Mouse (Mus musculus): ENCODE data around the gene Pde4b. TPM values are rescaled to one million over a fixed set of nuclear protein-coding genes. Genes with fewer than 3 reads are reported as not detected.

Pde4b gene
- polyA plus RNA-seq, 1 experiment from 2014 or later = 44.5 TPM

GRCm38 (mm10) chr4:102382763-102383505, 295.6 kb downstream of the Pde4b start:
- no peak for ATAC-seq
- no peak overlapping the region for H3K27ac ChIP-seq (ENCODE audit: low read length)
- no peaks in the 10 kb centered on the region for H3K4me1 ChIP-seq (ENCODE audit: insufficient read depth, low read depth, low read length)
- no peak overlapping the region for H3K4me2 ChIP-seq (replicated peaks; ENCODE audit: low read depth, low read length)
- no peak for DNase-seq (ENCODE audit: low spot score)
- 30% methylated on average over 1 of the region's 1 CpGs for WGBS
- no peak for TF ChIP-seq CTCF (IDR thresholded peaks at IDR 0.05)
- TF ChIP-seq EP300 (IDR thresholded peaks at IDR 0.05) = no peak
- no peak overlapping the region for H3K9ac ChIP-seq (replicated peaks; ENCODE audit: low read depth)
- no peaks in the 10 kb centered on the region for H3K27me3 ChIP-seq (replicated peaks; ENCODE audit: insufficient read depth, low read length)
- no peak overlapping the region for H3K4me3 ChIP-seq (ENCODE audit: low read depth, low read length)
- no peaks in the 10 kb centered on the region for H3K36me3 ChIP-seq (ENCODE audit: insufficient read depth, low read length)
- no peaks in the 10 kb centered on the region for H3K9me3 ChIP-seq (ENCODE audit: low read length)

DNA sequence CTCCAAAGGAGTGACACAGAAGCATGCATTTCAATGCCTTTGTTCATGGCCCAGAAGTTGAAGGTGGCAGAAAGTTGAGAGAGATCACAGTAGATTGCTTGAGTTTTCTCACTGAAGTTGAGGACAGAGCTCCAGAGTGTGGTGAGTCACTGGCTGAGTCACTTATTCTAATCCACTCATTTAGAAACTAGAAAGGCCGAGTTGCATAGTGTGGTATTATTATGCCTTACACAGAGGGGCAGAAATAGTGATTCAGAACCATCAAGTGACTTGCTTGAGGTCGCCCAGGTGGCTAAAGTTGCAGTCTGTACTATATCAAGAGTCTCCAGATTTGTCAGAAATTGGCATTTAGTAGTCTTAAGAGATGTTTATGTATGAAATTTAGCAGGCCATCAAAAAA, 306.3 kb downstream of the Pde4b start:
- 62% methylated on average over 2 of the region's 2 CpGs for WGBS
- no peaks in the 10 kb centered on the region for H3K36me3 ChIP-seq (ENCODE audit: insufficient read depth, low read length)
- no peak overlapping the region for H3K4me3 ChIP-seq (ENCODE audit: low read depth, low read length)
- H3K9me3 ChIP-seq (ENCODE audit: low read length) = 0 out of 2 replicates have a peak, but pooled peaks cover 5% of the 10 kb centered on the region
- H3K9ac ChIP-seq (replicated peaks; ENCODE audit: low read depth) = no peak overlapping the region
- no peak for DNase-seq (ENCODE audit: low spot score)
- no peak overlapping the region for H3K4me2 ChIP-seq (replicated peaks; ENCODE audit: low read depth, low read length)
- TF ChIP-seq CTCF (IDR thresholded peaks at IDR 0.05) (no peak), EP300 (IDR thresholded peaks at IDR 0.05) (no peak)
- no peaks in the 10 kb centered on the region for H3K27me3 ChIP-seq (replicated peaks; ENCODE audit: insufficient read depth, low read length)
- no peaks in the 10 kb centered on the region for H3K4me1 ChIP-seq (ENCODE audit: insufficient read depth, low read depth, low read length)
- ATAC-seq = no peak
- no peak overlapping the region for H3K27ac ChIP-seq (ENCODE audit: low read length)

DNA sequence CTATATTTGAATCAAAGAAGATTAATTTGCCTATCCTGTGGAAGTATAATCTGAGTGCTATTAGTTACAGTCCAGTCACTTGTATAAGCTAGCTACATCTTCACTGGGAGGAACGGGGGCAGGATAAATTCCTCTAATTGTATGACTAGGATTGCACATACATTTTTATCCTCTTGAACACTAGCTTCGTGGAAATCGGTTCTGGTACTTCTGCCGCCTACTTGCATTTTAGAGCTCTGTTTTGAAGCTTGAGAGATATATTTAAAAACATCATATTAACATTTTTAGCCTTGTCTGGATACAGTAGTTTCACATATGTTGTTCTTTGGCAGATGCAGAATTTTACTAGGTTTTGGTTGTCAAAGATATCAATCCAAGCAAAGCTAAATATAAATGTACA, 310.0 kb downstream of the Pde4b start:
- no peaks in the 10 kb centered on the region for H3K36me3 ChIP-seq (ENCODE audit: insufficient read depth, low read length)
- H3K4me2 ChIP-seq (replicated peaks; ENCODE audit: low read depth, low read length) = no peak overlapping the region
- DNase-seq (ENCODE audit: low spot score) (no peak), ATAC-seq (no peak)
- no peak overlapping the region for H3K4me3 ChIP-seq (ENCODE audit: low read depth, low read length)
- 0 out of 2 replicates have a peak, but pooled peaks cover 5% of the 10 kb centered on the region for H3K9me3 ChIP-seq (ENCODE audit: low read length)
- H3K9ac ChIP-seq (replicated peaks; ENCODE audit: low read depth) = no peak overlapping the region
- H3K27ac ChIP-seq (ENCODE audit: low read length) = no peak overlapping the region
- H3K4me1 ChIP-seq (ENCODE audit: insufficient read depth, low read depth, low read length) = no peaks in the 10 kb centered on the region
- no peak for TF ChIP-seq CTCF (IDR thresholded peaks at IDR 0.05)
- TF ChIP-seq EP300 (IDR thresholded peaks at IDR 0.05) = no peak
- H3K27me3 ChIP-seq (replicated peaks; ENCODE audit: insufficient read depth, low read length) = no peaks in the 10 kb centered on the region
- 85% methylated on average over 4 of the region's 4 CpGs for WGBS

GRCm38 (mm10) chr4:102398512-102398911, 311.2 kb downstream of the Pde4b start:
- Histone ChIP-seq H3K9me3 (ENCODE audit: low read length) (0 out of 2 replicates have a peak, but pooled peaks cover 5% of the 10 kb centered on the region), H3K27ac (ENCODE audit: low read length) (no peak overlapping the region), H3K4me2 (replicated peaks; ENCODE audit: low read depth, low read length) (no peak overlapping the region), H3K36me3 (ENCODE audit: insufficient read depth, low read length) (no peaks in the 10 kb centered on the region), H3K9ac (replicated peaks; ENCODE audit: low read depth) (no peak overlapping the region), H3K4me1 (ENCODE audit: insufficient read depth, low read depth, low read length) (no peaks in the 10 kb centered on the region), H3K4me3 (ENCODE audit: low read depth, low read length) (no peak overlapping the region), H3K27me3 (replicated peaks; ENCODE audit: insufficient read depth, low read length) (no peaks in the 10 kb centered on the region)
- ATAC-seq = no peak
- TF ChIP-seq EP300 (IDR thresholded peaks at IDR 0.05) (no peak), CTCF (IDR thresholded peaks at IDR 0.05) (no peak)
- peak; percentile 67 for DNase-seq (ENCODE audit: low spot score)
- 83% methylated on average over 1 of the region's 1 CpGs for WGBS

GRCm38 (mm10) chr4:102406848-102407247, 319.5 kb downstream of the Pde4b start:
- WGBS = 54% methylated on average over 3 of the region's 3 CpGs
- Histone ChIP-seq H3K4me2 (replicated peaks; ENCODE audit: low read depth, low read length) (no peak overlapping the region), H3K27me3 (replicated peaks; ENCODE audit: insufficient read depth, low read length) (no peaks in the 10 kb centered on the region)

GRCm38 (mm10) chr4:102408132-102408531, 320.8 kb downstream of the Pde4b start:
- H3K9ac ChIP-seq (replicated peaks; ENCODE audit: low read depth) = no peak overlapping the region
- no peaks in the 10 kb centered on the region for H3K36me3 ChIP-seq (ENCODE audit: insufficient read depth, low read length)
- 41% methylated on average over 2 of the region's 2 CpGs for WGBS
- no peaks in the 10 kb centered on the region for H3K9me3 ChIP-seq (ENCODE audit: low read length)
- no peak overlapping the region for H3K4me3 ChIP-seq (ENCODE audit: low read depth, low read length)
- no peaks in the 10 kb centered on the region for H3K4me1 ChIP-seq (ENCODE audit: insufficient read depth, low read depth, low read length)
- H3K27me3 ChIP-seq (replicated peaks; ENCODE audit: insufficient read depth, low read length) = no peaks in the 10 kb centered on the region
- TF ChIP-seq EP300 (IDR thresholded peaks at IDR 0.05) (no peak), CTCF (IDR thresholded peaks at IDR 0.05) (no peak)
- no peak overlapping the region for H3K4me2 ChIP-seq (replicated peaks; ENCODE audit: low read depth, low read length)
- DNase-seq (ENCODE audit: low spot score) (peak; percentile 46), ATAC-seq (peak; percentile 46)
- H3K27ac ChIP-seq (ENCODE audit: low read length) = no peak overlapping the region

More at GRCm38 (mm10) chr4:102406848-102407247, 319.5 kb downstream of the Pde4b start:
- H3K27ac ChIP-seq (ENCODE audit: low read length) = no peak overlapping the region
- DNase-seq (ENCODE audit: low spot score) (no peak), ATAC-seq (no peak)
- H3K36me3 ChIP-seq (ENCODE audit: insufficient read depth, low read length) = no peaks in the 10 kb centered on the region
- H3K4me3 ChIP-seq (ENCODE audit: low read depth, low read length) = no peak overlapping the region
- H3K9ac ChIP-seq (replicated peaks; ENCODE audit: low read depth) = no peak overlapping the region
- H3K9me3 ChIP-seq (ENCODE audit: low read length) = no peaks in the 10 kb centered on the region
- TF ChIP-seq EP300 (IDR thresholded peaks at IDR 0.05) (no peak), CTCF (IDR thresholded peaks at IDR 0.05) (no peak)
- H3K4me1 ChIP-seq (ENCODE audit: insufficient read depth, low read depth, low read length) = no peaks in the 10 kb centered on the region

Measured in lung, postnatal 0 days (tissue).